Mouse (Mus musculus) layer of hippocampus, adult 2 months (tissue): ENCODE measurements at regions not wholly inside any gene's neighbourhood (a gene's known extent, or its start where the extent isn't known, plus 50 kb on each side); places are given as distances from the start of the nearest gene placed in this dataset.
A peak's percentile ranks its signal among the peaks of the same experiment; 100 is the strongest.

Experiments
- DNase-seq, 2 experiments: peaks; one replicate each; pipeline ENCODE4 v3.0.0; 2022; ENCODE audit warnings: low spot score in 2 of 2
- H3K27ac ChIP-seq: fragments of 200-600 bp; 2 replicates; pipeline ENCODE4 v1.8.1; 2022
- H3K4me3 ChIP-seq: fragments of 200-600 bp; 2 replicates; pipeline ENCODE4 v1.8.1; 2022; ENCODE audit warnings: mild to moderate bottlenecking
- CTCF ChIP-seq: fragments of 200-600 bp; conservative IDR thresholded peaks from 2 replicates; pipeline ENCODE4 v1.8.1; 2022; ENCODE audit warnings: antibody characterized with exemption, mild to moderate bottlenecking, moderate library complexity

- DNase-seq, result no peak
- Histone ChIP-seq H3K4me3 (no peak overlapping the region), H3K27ac (no peak overlapping the region)
- TF ChIP-seq CTCF, result no peak
Measured at GRCm38 (mm10) chr6:44793348-44793747, 265.8 kb upstream of the Cntnap2 start.

- no peak overlapping the region for H3K27ac ChIP-seq
- peak; percentile 17 to 48 for DNase-seq
- no peak for TF ChIP-seq CTCF
- no peak overlapping the region for H3K4me3 ChIP-seq
Measured at GRCm38 (mm10) chr6:44815362-44815761, 243.8 kb upstream of the Cntnap2 start.

- no peak for TF ChIP-seq CTCF
- Histone ChIP-seq H3K27ac (no peak overlapping the region), H3K4me3 (no peak overlapping the region)
- no peak for DNase-seq
Measured at GRCm38 (mm10) chr6:44844177-44844576, 215.0 kb upstream of the Cntnap2 start.

GRCm38 (mm10) chr6:44849477-44849876 lies 209.7 kb upstream of the Cntnap2 start:
- no peak for DNase-seq
- H3K27ac ChIP-seq, result no peak overlapping the region
- TF ChIP-seq CTCF, result no peak
- H3K4me3 ChIP-seq, result no peak overlapping the region

- no peak for DNase-seq
- TF ChIP-seq CTCF, result no peak
- Histone ChIP-seq H3K4me3 (no peak overlapping the region), H3K27ac (no peak overlapping the region)
Measured at GRCm38 (mm10) chr6:44850829-44851228, 208.3 kb upstream of the Cntnap2 start.

GRCm38 (mm10) chr6:44900249-44900648 lies 158.9 kb upstream of the Cntnap2 start:
- DNase-seq, result no peak
- Histone ChIP-seq H3K27ac (no peak overlapping the region), H3K4me3 (no peak overlapping the region)
- TF ChIP-seq CTCF, result no peak
